Mouse (Mus musculus) G1E (cell line): ENCODE data around the gene Nmrk2. TPM values are rescaled to one million over a fixed set of nuclear protein-coding genes. Genes with fewer than 3 reads are reported as not detected.
"Not testable (repeated sequence)": the region's sequence is repeated elsewhere in the genome, so short reads cannot be mapped to it uniquely, and the experiment has no call there.

Experiments used
- ATAC-seq: 2 replicates; pipeline ENCODE4 v1.8.0; 2016; ENCODE audit warnings: mild to moderate bottlenecking; ENCODE audit not compliant: insufficient number of reproducible peaks, poor library complexity, low FRiP score, severe bottlenecking; ENCODE audit errors: extremely low read depth
- DNase-seq: peaks from one replicate; pipeline ENCODE4 v3.0.0; 2012; ENCODE audit warnings: low spot score
- H3K27me3 ChIP-seq: 2 replicates; pipeline ENCODE4 v1.6.1; 2012; ENCODE audit warnings: mild to moderate bottlenecking, low read length, inconsistent platforms; ENCODE audit not compliant: insufficient read depth
- H3K36me3 ChIP-seq: replicated peaks from 2 replicates; pipeline ENCODE3; 2012; ENCODE audit warnings: mild to moderate bottlenecking, inconsistent platforms
- H3K4me1 ChIP-seq: 2 replicates; pipeline ENCODE4 v1.6.1; 2012; ENCODE audit warnings: low read depth, low read length, inconsistent platforms, mixed read lengths; ENCODE audit not compliant: insufficient read depth
- H3K4me3 ChIP-seq: 2 replicates; pipeline ENCODE4 v1.5.1; 2012; ENCODE audit warnings: low read depth, mild to moderate bottlenecking, inconsistent platforms, low read length, moderate library complexity, mixed read lengths
- H3K9me3 ChIP-seq: replicated peaks from 2 replicates; pipeline ENCODE4 v1.6.1; 2012; ENCODE audit warnings: inconsistent platforms
- CTCF ChIP-seq: IDR thresholded peaks from 2 replicates; pipeline ENCODE4 v1.5.1; 2012; ENCODE audit warnings: low read depth, low read length, inconsistent platforms, mixed read lengths
- GATA1 ChIP-seq: IDR thresholded peaks from 2 replicates; pipeline ENCODE4 v1.6.1; 2012; ENCODE audit warnings: borderline replicate concordance, low read length, inconsistent platforms, mixed read lengths
- GATA2 ChIP-seq: IDR thresholded peaks from 2 replicates; pipeline ENCODE4 v1.6.1; 2012; ENCODE audit warnings: low read depth, low read length, inconsistent platforms, borderline replicate concordance
- POLR2AphosphoS5 ChIP-seq: IDR thresholded peaks from 2 replicates; pipeline ENCODE4 v1.6.1; 2012; ENCODE audit warnings: low read depth, low read length, inconsistent platforms; ENCODE audit not compliant: insufficient replicate concordance
- TAL1 ChIP-seq: conservative IDR thresholded peaks from 2 replicates; pipeline ENCODE4 v1.6.1; 2012; ENCODE audit warnings: low read depth, low read length, inconsistent platforms, mixed read lengths
- polyA plus RNA-seq: library from polyadenylated mRNA; stranded (reverse); fragments of >175 nt; gene quantifications from 2 replicates; pipeline ENCODE4 v1.2.3, GENCODE M21; 2012
- total RNA-seq, 2 experiments: library from RNA; stranded (forward) in 1 of 2; stranded (reverse) in 1 of 2; fragments of 200-1000 nt in 1 of 2; fragments of >200 nt in 1 of 2; fragmentation: Nextera tagmentation in 1 of 2; gene quantifications; 2 replicates each; pipeline ENCODE4 v1.2.3; 2014 to 2017

The Nmrk2 gene
- total and polyA plus RNA-seq, 3 experiments: not detected

- not testable (repeated sequence) for ATAC-seq, H3K4me3 ChIP-seq, DNase-seq, H3K36me3 ChIP-seq, H3K9me3 ChIP-seq
- H3K4me1 ChIP-seq: peaks cover 18% of the 10 kb centered on the region
- H3K27me3 ChIP-seq: peaks cover 45% of the 10 kb centered on the region
- TF ChIP-seq CTCF: 0 out of 2 replicates have a peak, but pooled peaks have one; percentile 2
Measured at GRCm38 (mm10) chr10:81217267-81217666, 15.4 kb upstream of the Nmrk2 start.

- Histone ChIP-seq H3K4me1 (peaks cover 17% of the 10 kb centered on the region), H3K36me3 (no peaks in the 10 kb centered on the region), H3K27me3 (peaks cover 46% of the 10 kb centered on the region), H3K9me3 (no peaks in the 10 kb centered on the region), H3K4me3 (no peak overlapping the region)
- DNase-seq: no peak
- no peak for ATAC-seq
- TF ChIP-seq GATA1 (no peak), CTCF (no peak), POLR2AphosphoS5 (no peak), TAL1 (no peak), GATA2 (no peak)
Measured at GRCm38 (mm10) chr10:81216810-81217209, 15.0 kb upstream of the Nmrk2 start.

GRCm38 (mm10) chr10:81216260-81216659 is 14.4 kb upstream of the Nmrk2 start:
- TF ChIP-seq TAL1 (no peak), POLR2AphosphoS5 (no peak), GATA1 (no peak), GATA2 (no peak), CTCF (no peak)
- Histone ChIP-seq H3K27me3 (peaks cover 46% of the 10 kb centered on the region), H3K4me1 (peaks cover 12% of the 10 kb centered on the region), H3K4me3 (no peak overlapping the region), H3K9me3 (no peaks in the 10 kb centered on the region), H3K36me3 (no peaks in the 10 kb centered on the region)
- DNase-seq (no peak), ATAC-seq (no peak)

- Histone ChIP-seq H3K4me1 (no peaks in the 10 kb centered on the region), H3K27me3 (peaks cover 60% of the 10 kb centered on the region), H3K4me3 (no peak overlapping the region), H3K9me3 (peaks cover 4% of the 10 kb centered on the region), H3K36me3 (no peaks in the 10 kb centered on the region)
- DNase-seq (no peak), ATAC-seq (no peak)
- TF ChIP-seq TAL1: no peak
- peak; percentile 20 for TF ChIP-seq CTCF
- no peak for TF ChIP-seq POLR2AphosphoS5
- TF ChIP-seq GATA2: no peak
Measured at GRCm38 (mm10) chr10:81210154-81210553, 8.3 kb upstream of the Nmrk2 start.

- Histone ChIP-seq H3K9me3 (no peaks in the 10 kb centered on the region), H3K36me3 (no peaks in the 10 kb centered on the region), H3K27me3 (peaks cover 66% of the 10 kb centered on the region), H3K4me1 (peaks cover 16% of the 10 kb centered on the region), H3K4me3 (no peak overlapping the region)
- TF ChIP-seq GATA2 (no peak), POLR2AphosphoS5 (no peak), GATA1 (no peak), TAL1 (no peak), CTCF (no peak)
- no peak for DNase-seq
- no peak for ATAC-seq
Measured at GRCm38 (mm10) chr10:81204137-81204536, 2.3 kb upstream of the Nmrk2 start.

GRCm38 (mm10) chr10:81202978-81203720 is 1.3 kb upstream of the Nmrk2 start:
- DNase-seq (no peak), ATAC-seq (peak; percentile 28; the same call in 1 of the 2 replicates)
- no peak overlapping the region for H3K4me3 ChIP-seq
- no peaks in the 10 kb centered on the region for H3K36me3 ChIP-seq
- H3K4me1 ChIP-seq: peaks cover 16% of the 10 kb centered on the region
- no peaks in the 10 kb centered on the region for H3K9me3 ChIP-seq
- peaks cover 66% of the 10 kb centered on the region for H3K27me3 ChIP-seq
- no peak for TF ChIP-seq GATA1
- no peak for TF ChIP-seq TAL1
- TF ChIP-seq POLR2AphosphoS5: no peak
- no peak for TF ChIP-seq CTCF
- TF ChIP-seq GATA2: no peak
